Mouse (Mus musculus): Measurements from ENCODE around the gene Tas2r124. TPM values are rescaled to one million over a fixed set of nuclear protein-coding genes. Genes with fewer than 3 reads are reported as not detected.

The Tas2r124 gene
- not detected for total RNA-seq (2021)
- long read RNA-seq, experiment 1 = 0 reads
- long read RNA-seq, experiment 2 = 0 reads

- no peak for DNase-seq
Measured at GRCm38 (mm10) chr6:132754430-132754829, at the start of gene Tas2r124. Gene Tas2r124, plus strand, starts transcription at chr6:132754730.

GRCm38 (mm10) chr6:132711828-132712227 lies 42.7 kb upstream of the Tas2r124 start, which contains the start of gene Tas2r122:
Gene Tas2r122, minus strand, starts transcription at chr6:132711928.
- no peak for DNase-seq

GRCm38 (mm10) chr6:132737935-132738334 lies 16.6 kb upstream of the Tas2r124 start, which contains the start of gene Tas2r115:
Gene Tas2r115, minus strand, starts transcription at chr6:132738035.
- no peak for DNase-seq

- no peak for DNase-seq
Measured at GRCm38 (mm10) chr6:132750206-132750605, 4.3 kb upstream of the Tas2r124 start.

GRCm38 (mm10) chr6:132761831-132762230 lies 7.3 kb downstream of the Tas2r124 start, which contains the start of gene Tas2r102:
Gene Tas2r102, plus strand, starts transcription at chr6:132762131.
- no peak for DNase-seq

GRCm38 (mm10) chr6:132778062-132778461 lies 23.5 kb downstream of the Tas2r124 start, which contains the start of gene Tas2r136:
Gene Tas2r136, minus strand, starts transcription at chr6:132778162.
- no peak for DNase-seq

- no peak for DNase-seq
Measured at GRCm38 (mm10) chr6:132795393-132795792, 40.9 kb downstream of the Tas2r124 start.

GRCm38 (mm10) chr6:132802518-132802917 lies 48.0 kb downstream of the Tas2r124 start, which contains the start of gene Tas2r117:
Gene Tas2r117, plus strand, starts transcription at chr6:132802818.
- DNase-seq = no peak

Other genes starting within 250 kb of the Tas2r124 start
- not detected for gene Prh1, start 184.9 kb upstream of the Tas2r124 start, total RNA-seq (2021)
- not detected for gene Prp2, start 158.8 kb upstream of the Tas2r124 start, total RNA-seq (2021)
- not detected for gene A630073D07Rik, start 103.2 kb upstream of the Tas2r124 start, total RNA-seq (2021)
- not detected for gene Tas2r120, start 97.8 kb upstream of the Tas2r124 start, total RNA-seq (2021)
- not detected for gene Tas2r121, start 53.7 kb upstream of the Tas2r124 start, total RNA-seq (2021)
- gene Tas2r122, start 42.8 kb upstream of the Tas2r124 start, total RNA-seq (2021) = not detected
- gene Tas2r115, start 16.7 kb upstream of the Tas2r124 start, total RNA-seq (2021) = not detected
- not detected for gene Tas2r102, start 7.4 kb downstream of the Tas2r124 start, total RNA-seq (2021)
- not detected for gene Tas2r136, start 23.4 kb downstream of the Tas2r124 start, total RNA-seq (2021)
- gene Tas2r117, start 48.1 kb downstream of the Tas2r124 start, total RNA-seq (2021) = not detected
- gene Tas2r123, start 92.4 kb downstream of the Tas2r124 start, total RNA-seq (2021) = not detected
- not detected for gene Tas2r116, start 100.7 kb downstream of the Tas2r124 start, total RNA-seq (2021)
- not detected for gene Tas2r110, start 113.3 kb downstream of the Tas2r124 start, total RNA-seq (2021)
- gene Tas2r113, start 138.3 kb downstream of the Tas2r124 start, total RNA-seq (2021) = not detected
- not detected for gene Tas2r125, start 154.9 kb downstream of the Tas2r124 start, total RNA-seq (2021)
- not detected for gene Tas2r129, start 196.4 kb downstream of the Tas2r124 start, total RNA-seq (2021)
- not detected for gene Tas2r131, start 203.2 kb downstream of the Tas2r124 start, total RNA-seq (2021)
- not detected for gene Tas2r109, start 226.2 kb downstream of the Tas2r124 start, total RNA-seq (2021)

All from heart, adult 18-20 months (tissue).